Mouse (Mus musculus) embryonic fibroblast, embryonic 13.5 days (primary cell): ENCODE data around the gene Aasdh.

Experiments
- CTCF ChIP-seq: IDR thresholded peaks from 2 replicates; pipeline ENCODE4 v1.5.1; 2011; ENCODE audit warnings: mild to moderate bottlenecking, control low read depth, low read length, moderate library complexity, borderline replicate concordance; ENCODE audit not compliant: insufficient read depth
- POLR2A ChIP-seq: IDR thresholded peaks from 2 replicates; pipeline ENCODE4 v1.6.1; 2011; ENCODE audit warnings: low read depth, mild to moderate bottlenecking, control low read depth, low read length, moderate library complexity

DNA sequence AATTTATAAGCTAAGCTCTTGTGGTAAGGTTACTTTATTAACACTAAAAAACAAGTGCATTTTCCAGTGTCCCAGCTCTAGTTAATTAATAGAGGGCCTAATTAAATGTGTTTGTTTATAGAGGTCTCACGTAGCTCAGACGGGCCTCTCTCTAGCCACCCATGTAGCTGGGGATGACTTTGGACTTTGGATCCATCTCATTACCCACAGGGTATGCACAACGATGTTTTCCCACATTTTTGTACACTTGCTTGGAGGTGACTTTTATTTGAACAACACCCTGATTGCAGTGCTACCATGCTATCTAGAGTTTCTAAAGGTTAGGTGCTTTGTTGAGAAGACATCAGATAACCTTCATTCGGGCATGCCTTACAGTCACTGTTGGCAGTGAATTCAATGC, 37.2 kb upstream of the Aasdh start:
- TF ChIP-seq CTCF (no peak), POLR2A (no peak)
